Mouse (Mus musculus): Measurements from ENCODE around the gene Gm29110.
"Not testable (repeated sequence)": the region's sequence is repeated elsewhere in the genome, so short reads cannot be mapped to it uniquely, and the experiment has no call there.

The Gm29110 gene

DNA sequence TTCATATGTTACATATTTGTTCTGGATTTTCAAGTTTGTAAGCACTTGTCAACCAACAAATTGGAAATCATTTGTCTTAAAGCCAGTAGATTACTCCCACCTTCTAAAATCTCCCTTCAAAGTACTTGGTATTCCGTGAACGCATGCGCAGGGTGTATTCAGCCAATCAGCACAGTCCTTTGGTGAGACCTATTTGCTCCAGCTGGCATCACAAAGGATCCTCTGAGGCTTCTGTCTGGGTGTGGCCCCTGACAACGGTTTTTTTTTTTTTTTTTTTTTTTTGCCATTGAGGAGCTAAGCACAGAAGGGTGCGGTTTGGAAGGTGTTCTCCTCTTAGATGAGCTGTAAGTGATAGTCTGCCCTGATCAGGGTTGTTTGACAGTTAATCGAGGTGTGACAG, at the start of gene Gm29110:
Gene Gm29110, plus strand, starts transcription at position 301 of the 400 bp plus-strand sequence.
- DNase-seq, result not testable (repeated sequence)
